Mouse (Mus musculus) forebrain, embryonic 16.5 days (tissue): ENCODE measurements at regions not wholly inside any gene's neighbourhood (a gene's known extent, or its start where the extent isn't known, plus 50 kb on each side); places are given as distances from the start of the nearest gene placed in this dataset.

Experiments used
- ATAC-seq: fragments of 200-750 bp; cut with Nextera tagmentation; 2 replicates; pipeline ENCODE4 v1.8.0; 2017; ENCODE audit warnings: mild to moderate bottlenecking, moderate library complexity
- H3K27ac ChIP-seq: fragments of 300-500 bp; sonication (generic); 2 replicates; pipeline ENCODE4 v1.5.1; 2014; ENCODE audit warnings: low read length, control low read depth
- H3K27me3 ChIP-seq: fragments of 300-500 bp; sonication (generic); replicated peaks from 2 replicates; pipeline ENCODE4 v1.6.1; 2014; ENCODE audit warnings: low read length; ENCODE audit not compliant: control insufficient read depth, insufficient read depth
- H3K36me3 ChIP-seq: fragments of 300-500 bp; sonication (generic); 2 replicates; pipeline ENCODE4 v1.6.1; 2014; ENCODE audit not compliant: control insufficient read depth, insufficient read depth
- H3K4me1 ChIP-seq: fragments of 300-500 bp; sonication (generic); replicated peaks from 2 replicates; pipeline ENCODE4 v1.6.1; 2014; ENCODE audit warnings: low read length; ENCODE audit not compliant: control insufficient read depth, insufficient read depth
- H3K4me2 ChIP-seq: fragments of 300-500 bp; sonication (generic); 2 replicates; pipeline ENCODE4 v1.6.1; 2014; ENCODE audit warnings: mild to moderate bottlenecking, low read length, control low read depth
- H3K4me3 ChIP-seq: fragments of 300-500 bp; sonication (generic); replicated peaks from 2 replicates; pipeline ENCODE4 v1.5.1; 2014; ENCODE audit warnings: mild to moderate bottlenecking, low read length, control low read depth
- H3K9ac ChIP-seq: fragments of 300-500 bp; sonication (generic); replicated peaks from 2 replicates; pipeline ENCODE4 v1.6.1; 2014; ENCODE audit warnings: low read depth, low read length, control low read depth
- H3K9me3 ChIP-seq: fragments of 300-500 bp; sonication (generic); 2 replicates; pipeline ENCODE4 v1.6.1; 2016; ENCODE audit warnings: low read length; ENCODE audit not compliant: control insufficient read depth
- WGBS: fragments of 180-500 bp; shearing (Covaris S2); extraction: QIAGEN DNeasy Blood & Tissue Kit; methylation state at CpG from one replicate; pipeline ENCODE4 v1.1.7; 2014; 5-methylcytosine and 5-hydroxymethylcytosine counted together

DNA sequence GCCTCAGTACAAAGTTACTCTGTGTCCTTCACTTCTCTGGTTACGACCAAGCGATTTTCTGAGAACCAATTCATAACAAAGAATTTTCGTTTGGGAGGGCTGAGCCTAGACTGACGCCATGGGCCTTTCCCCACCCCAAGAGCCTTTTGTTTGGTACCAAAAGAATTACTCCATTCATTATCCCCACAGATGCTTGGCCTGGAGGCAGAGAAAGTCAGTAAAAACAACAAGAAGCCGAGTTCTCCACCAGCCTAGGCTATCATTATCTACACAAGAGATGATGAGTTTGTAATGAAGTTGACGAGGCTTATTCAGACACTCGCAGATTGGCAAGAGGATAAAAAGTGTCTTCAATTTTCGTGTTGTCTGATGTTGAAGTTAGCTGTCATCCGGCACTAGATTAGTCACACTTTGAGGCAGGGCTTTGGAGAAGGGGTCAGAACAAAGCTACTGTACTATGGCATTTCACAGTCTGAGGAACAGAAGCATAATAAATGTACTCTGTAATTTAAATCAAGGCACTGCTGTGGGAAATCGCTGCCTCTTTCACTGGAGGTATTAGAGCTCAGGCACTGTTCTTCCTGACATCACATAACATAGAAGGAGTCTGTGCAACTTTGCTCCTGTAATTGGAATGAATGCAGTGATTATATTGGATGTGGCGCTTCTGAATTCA lies 296.9 kb upstream of the Fign start:
- Histone ChIP-seq H3K27me3 (0 out of 2 replicates have a peak, but pooled peaks cover 2% of the 10 kb centered on the region), H3K27ac (no peak overlapping the region), H3K36me3 (no peaks in the 10 kb centered on the region), H3K9me3 (no peaks in the 10 kb centered on the region), H3K4me3 (no peak overlapping the region), H3K4me1 (peaks cover 16% of the 10 kb centered on the region), H3K9ac (no peak overlapping the region), H3K4me2 (peak overlapping the region; percentile 40)
- ATAC-seq: peak; percentile 89
- WGBS: 4% methylated on average over 11 of the region's 11 CpGs

- Histone ChIP-seq H3K4me3 (no peak overlapping the region), H3K4me2 (no peak overlapping the region; the same call in 1 of the 2 replicates), H3K27me3 (0 out of 2 replicates have a peak, but pooled peaks cover 2% of the 10 kb centered on the region), H3K27ac (no peak overlapping the region), H3K36me3 (no peaks in the 10 kb centered on the region), H3K9me3 (no peaks in the 10 kb centered on the region), H3K9ac (no peak overlapping the region), H3K4me1 (peaks cover 16% of the 10 kb centered on the region)
- WGBS: 23% methylated on average over 8 of the region's 8 CpGs
- ATAC-seq: peak; percentile 1; the same call in 1 of the 2 replicates
Observed at GRCm38 (mm10) chr2:64394199-64394598, 296.4 kb upstream of the Fign start.

- WGBS: 7% methylated on average over 2 of the region's 2 CpGs
- no peaks in the 10 kb centered on the region for H3K27me3 ChIP-seq
- no peak overlapping the region for H3K4me2 ChIP-seq
- H3K36me3 ChIP-seq: no peaks in the 10 kb centered on the region
- no peak overlapping the region for H3K4me3 ChIP-seq
- H3K9ac ChIP-seq: no peak overlapping the region
- no peaks in the 10 kb centered on the region for H3K9me3 ChIP-seq
- ATAC-seq: no peak
- no peak overlapping the region for H3K27ac ChIP-seq
- H3K4me1 ChIP-seq: 0 out of 2 replicates have a peak, but pooled peaks cover 3% of the 10 kb centered on the region
Observed at GRCm38 (mm10) chr2:64369791-64370190, 272.0 kb upstream of the Fign start.

DNA sequence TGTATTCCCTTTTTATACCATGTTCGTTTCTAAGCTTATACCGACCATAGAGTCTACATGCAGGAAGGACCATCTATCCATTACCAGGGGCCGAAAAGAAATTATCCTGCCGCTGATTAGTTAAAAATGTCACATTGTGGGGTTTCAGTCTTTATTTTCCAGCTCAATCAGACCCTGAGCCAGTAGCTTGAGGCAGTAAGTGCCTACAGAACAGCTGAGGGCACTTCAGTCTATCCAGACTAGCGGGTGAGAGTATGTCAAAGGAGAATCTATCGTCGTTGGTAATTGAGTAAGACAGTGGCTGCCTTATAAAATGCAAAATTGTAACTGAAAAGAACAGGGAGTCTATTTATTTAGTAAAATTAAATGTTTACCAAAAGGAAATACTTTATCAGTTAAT lies 269.4 kb upstream of the Fign start:
- no peak overlapping the region for H3K4me2 ChIP-seq
- no peak overlapping the region for H3K4me3 ChIP-seq
- no peaks in the 10 kb centered on the region for H3K27me3 ChIP-seq
- no peak for ATAC-seq
- no peak overlapping the region for H3K27ac ChIP-seq
- H3K36me3 ChIP-seq: no peaks in the 10 kb centered on the region
- H3K4me1 ChIP-seq: 0 out of 2 replicates have a peak, but pooled peaks cover 3% of the 10 kb centered on the region
- H3K9ac ChIP-seq: no peak overlapping the region
- WGBS: 63% methylated on average over 7 of the region's 7 CpGs
- H3K9me3 ChIP-seq: no peaks in the 10 kb centered on the region

DNA sequence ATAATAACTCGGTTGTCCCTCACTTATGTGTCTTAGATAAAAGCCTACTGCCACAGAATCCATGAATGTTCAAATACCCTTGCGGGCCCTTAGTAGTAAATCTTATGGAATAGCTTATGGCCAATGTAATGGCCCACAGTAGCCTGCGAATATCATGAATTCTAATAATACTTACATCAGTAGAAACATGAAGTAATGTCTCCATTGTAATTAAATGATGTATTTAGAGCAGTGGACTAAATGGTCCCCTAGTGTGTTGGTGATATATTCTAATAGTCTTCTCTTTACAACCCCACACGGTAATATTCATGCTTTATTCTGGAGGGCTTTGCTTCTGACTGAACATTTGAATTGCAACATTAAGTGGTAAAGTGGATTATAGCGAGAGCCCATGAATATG lies 268.7 kb upstream of the Fign start:
- Histone ChIP-seq H3K4me3 (no peak overlapping the region), H3K9me3 (no peaks in the 10 kb centered on the region), H3K36me3 (no peaks in the 10 kb centered on the region), H3K27me3 (no peaks in the 10 kb centered on the region), H3K27ac (no peak overlapping the region), H3K4me2 (no peak overlapping the region), H3K4me1 (0 out of 2 replicates have a peak, but pooled peaks cover 3% of the 10 kb centered on the region), H3K9ac (no peak overlapping the region)
- ATAC-seq: no peak
- WGBS: 68% methylated on average over 5 of the region's 5 CpGs

GRCm38 (mm10) chr2:64356286-64356685 lies 258.4 kb upstream of the Fign start:
- H3K4me3 ChIP-seq: no peak overlapping the region
- no peak for ATAC-seq
- H3K4me1 ChIP-seq: no peaks in the 10 kb centered on the region
- H3K9me3 ChIP-seq: no peaks in the 10 kb centered on the region
- no peaks in the 10 kb centered on the region for H3K27me3 ChIP-seq
- no peak overlapping the region for H3K27ac ChIP-seq
- WGBS: 93% methylated on average over 4 of the region's 4 CpGs
- H3K4me2 ChIP-seq: no peak overlapping the region
- H3K36me3 ChIP-seq: no peaks in the 10 kb centered on the region
- no peak overlapping the region for H3K9ac ChIP-seq

GRCm38 (mm10) chr2:64325499-64325898 lies 227.7 kb upstream of the Fign start:
- Histone ChIP-seq H3K9me3 (no peaks in the 10 kb centered on the region), H3K36me3 (no peaks in the 10 kb centered on the region), H3K9ac (no peak overlapping the region), H3K4me1 (no peaks in the 10 kb centered on the region), H3K4me3 (no peak overlapping the region), H3K27ac (no peak overlapping the region), H3K4me2 (no peak overlapping the region), H3K27me3 (no peaks in the 10 kb centered on the region)
- 23% methylated on average over 2 of the region's 2 CpGs for WGBS
- ATAC-seq: no peak
